Mouse (Mus musculus): ENCODE data around the gene Kif1b. TPM values are rescaled to one million over a fixed set of nuclear protein-coding genes. Genes with fewer than 3 reads are reported as not detected.
A peak's percentile ranks its signal among the peaks of the same experiment; 100 is the strongest.
"Not testable (repeated sequence)": the region's sequence is repeated elsewhere in the genome, so short reads cannot be mapped to it uniquely, and the experiment has no call there.

The Kif1b gene
- total and polyA plus RNA-seq, 3 experiments = 10.0 to 27.6 (median 17.0) TPM

DNA sequence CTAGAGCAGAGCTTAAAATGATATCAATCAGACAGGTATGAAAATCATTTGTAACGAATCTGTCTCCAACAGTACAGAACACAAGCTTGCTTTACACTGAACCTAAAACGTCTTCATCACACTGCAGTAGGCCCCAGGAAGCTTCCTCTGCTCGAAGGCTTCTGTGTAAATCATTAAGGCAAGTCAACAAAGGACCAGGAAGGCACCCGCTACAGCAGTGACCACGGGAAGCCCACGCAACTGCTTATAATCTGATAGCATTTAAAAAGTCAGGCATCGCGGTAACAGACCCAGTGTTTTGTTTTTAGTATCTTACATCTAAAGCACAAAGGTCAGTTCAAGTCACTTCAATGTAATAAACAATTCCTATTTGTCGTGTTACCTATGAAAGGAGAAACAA is 73.6 kb downstream of the Kif1b start:
- Histone ChIP-seq H3K4me1 (ENCODE audit: control insufficient read depth in 1 of 2, insufficient read depth in 2 of 2) (no peaks in the 10 kb centered on the region), H3K4me2 (ENCODE audit: insufficient read depth, low read depth, poor library complexity, severe bottlenecking) (no peak overlapping the region), H3K9me3 (replicated peaks; ENCODE audit: low read length) (no peaks in the 10 kb centered on the region), H3K27me3 (replicated peaks) (no peaks in the 10 kb centered on the region), H3K4me3 (replicated peaks in 1 of 3; ENCODE audit: low read depth in 2 of 3, low read length in 2 of 3, poor library complexity in 1 of 3) (no peak overlapping the region), H3K79me2 (replicated peaks; ENCODE audit: control insufficient read depth, extremely low read depth, insufficient read depth, poor library complexity, severe bottlenecking) (no peaks in the 10 kb centered on the region), H3K36me3 (replicated peaks in 1 of 2; ENCODE audit: control insufficient read depth in 1 of 2, insufficient read depth in 1 of 2, low read length in 1 of 2) (peaks cover 27 to 31% of the 10 kb centered on the region in 2 experiments), H3K9ac (ENCODE audit: insufficient read depth, low read depth) (no peak overlapping the region), H3K27ac (ENCODE audit: insufficient read depth, low read depth) (no peak overlapping the region)
- in situ Hi-C loops (cut with MboI; ENCODE audit: low pct_ligation_motif_present, low pct_unique_long_range_greater_than_20kb, low sequenced_read_pairs) = no loop called here
- dilution Hi-C loops (cut with MboI; ENCODE audit: extremely low pct_ligation_motif_present, extremely low pct_unique_long_range_greater_than_20kb, low sequenced_read_pairs) = no loop called here
- no peak for DNase-seq (ENCODE audit: extremely low read depth)
- TF ChIP-seq MAX (IDR thresholded peaks at IDR 0.05; ENCODE audit: low read length) = no peak
- TF ChIP-seq TBP (conservative IDR thresholded peaks at IDR 0.05; ENCODE audit: low read depth, low read length) = no peak
- TF ChIP-seq ELF1 (IDR thresholded peaks at IDR 0.05; ENCODE audit: low read depth, low read length) = no peak
- TF ChIP-seq SIN3A (IDR thresholded peaks at IDR 0.05; ENCODE audit: low read length) = no peak
- TF ChIP-seq RCOR1 (conservative IDR thresholded peaks at IDR 0.05; ENCODE audit: low read depth, low read length) = no peak
- TF ChIP-seq MXI1 (IDR thresholded peaks at IDR 0.05; ENCODE audit: low read depth, low read length) = no peak
- no peak for TF ChIP-seq RAD21 (IDR thresholded peaks at IDR 0.05; ENCODE audit: low read depth, low read length)
- TF ChIP-seq ZC3H11A (IDR thresholded peaks at IDR 0.05; ENCODE audit: low read depth, low read length) = no peak
- TF ChIP-seq MAZ (IDR thresholded peaks at IDR 0.05; ENCODE audit: low read depth, low read length) = no peak

DNA sequence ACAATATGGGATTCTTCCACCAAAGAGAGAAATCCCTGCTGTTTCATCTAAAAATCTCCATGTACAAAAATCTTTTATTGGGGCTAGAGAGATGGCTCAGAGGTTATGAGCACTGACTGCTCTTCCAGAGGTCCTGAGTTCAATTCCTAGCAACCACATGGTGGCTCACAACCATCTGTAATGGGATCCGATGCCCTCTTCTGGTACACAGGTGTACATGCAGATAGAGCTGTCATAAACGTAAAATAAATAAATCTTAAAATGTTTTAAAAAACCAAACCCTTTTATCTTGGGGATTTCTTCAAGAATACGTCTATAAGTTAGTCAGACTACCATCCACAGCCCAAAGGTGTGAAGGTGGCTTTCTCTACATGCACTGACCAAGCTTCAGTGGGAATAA is 78.8 kb downstream of the Kif1b start:
- TF ChIP-seq CTCF (conservative IDR thresholded peaks at IDR 0.05 in 1 of 2, IDR thresholded peaks at IDR 0.05 in 1 of 2; ENCODE audit: low read depth in 2 of 2, low read length in 2 of 2) = peak in 1 of 2 experiments; percentile 18; a peak in 1 of 4 replicates

DNA sequence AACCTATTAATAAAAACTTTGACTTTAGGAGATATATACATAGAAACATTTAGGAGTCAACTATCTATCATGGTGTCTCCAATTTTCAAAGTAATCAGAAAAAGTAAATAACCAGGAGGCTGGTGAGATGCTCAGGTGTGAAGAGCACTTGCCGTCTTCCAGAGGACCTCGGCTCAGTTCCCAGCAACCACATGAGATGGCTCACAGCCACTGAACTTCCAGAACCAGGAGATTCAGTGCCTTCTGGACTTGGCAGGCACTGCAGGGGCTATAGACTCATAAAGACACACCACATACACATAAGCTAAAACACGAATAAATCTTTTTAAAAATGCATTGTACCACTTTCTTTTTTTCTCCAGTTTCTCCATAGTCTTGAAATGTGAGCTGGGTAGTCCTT is 79.2 kb downstream of the Kif1b start:
- Histone ChIP-seq H3K4me2 (ENCODE audit: insufficient read depth, low read depth, poor library complexity, severe bottlenecking) (no peak overlapping the region), H3K9me3 (replicated peaks; ENCODE audit: low read length) (peaks cover 6% of the 10 kb centered on the region), H3K4me1 (ENCODE audit: control insufficient read depth in 1 of 2, insufficient read depth in 2 of 2) (no peaks in the 10 kb centered on the region), H3K4me3 (replicated peaks in 1 of 3; ENCODE audit: low read depth in 2 of 3, low read length in 2 of 3, poor library complexity in 1 of 3) (no peak overlapping the region), H3K27ac (ENCODE audit: insufficient read depth, low read depth) (no peak overlapping the region), H3K9ac (ENCODE audit: insufficient read depth, low read depth) (no peak overlapping the region), H3K36me3 (replicated peaks in 1 of 2; ENCODE audit: control insufficient read depth in 1 of 2, insufficient read depth in 1 of 2, low read length in 1 of 2) (peaks cover 23 to 24% of the 10 kb centered on the region in 2 experiments), H3K79me2 (replicated peaks; ENCODE audit: control insufficient read depth, extremely low read depth, insufficient read depth, poor library complexity, severe bottlenecking) (no peaks in the 10 kb centered on the region), H3K27me3 (replicated peaks) (no peaks in the 10 kb centered on the region)
- no peak for TF ChIP-seq MAX (IDR thresholded peaks at IDR 0.05; ENCODE audit: low read length)
- no peak for TF ChIP-seq GABPA (IDR thresholded peaks at IDR 0.05; ENCODE audit: insufficient replicate concordance, low read depth, low read length)
- no peak for TF ChIP-seq ZKSCAN1 (IDR thresholded peaks at IDR 0.05; ENCODE audit: borderline replicate concordance, low read depth, low read length)
- no peak for TF ChIP-seq MYC (IDR thresholded peaks at IDR 0.05; ENCODE audit: low read depth, low read length)
- TF ChIP-seq JUND (conservative IDR thresholded peaks at IDR 0.05; ENCODE audit: low read depth, low read length) = no peak
- TF ChIP-seq ZC3H11A (IDR thresholded peaks at IDR 0.05; ENCODE audit: low read depth, low read length) = no peak
- no peak for TF ChIP-seq USF2 (conservative IDR thresholded peaks at IDR 0.05; ENCODE audit: low read depth, low read length)
- TF ChIP-seq POLR2A (IDR thresholded peaks at IDR 0.05; ENCODE audit: low read depth, low read length) = no peak
- TF ChIP-seq SIN3A (IDR thresholded peaks at IDR 0.05; ENCODE audit: low read length) = no peak
- TF ChIP-seq CTCF (conservative IDR thresholded peaks at IDR 0.05 in 1 of 2, IDR thresholded peaks at IDR 0.05 in 1 of 2; ENCODE audit: low read depth in 2 of 2, low read length in 2 of 2) = no peak
- no peak for TF ChIP-seq RCOR1 (conservative IDR thresholded peaks at IDR 0.05; ENCODE audit: low read depth, low read length)
- no peak for TF ChIP-seq MAZ (IDR thresholded peaks at IDR 0.05; ENCODE audit: low read depth, low read length)
- TF ChIP-seq POLR2AphosphoS2 (IDR thresholded peaks at IDR 0.05; ENCODE audit: low read depth, low read length) = no peak
- TF ChIP-seq ETS1 (conservative IDR thresholded peaks at IDR 0.05; ENCODE audit: low read depth, low read length) = no peak
- no peak for TF ChIP-seq RAD21 (IDR thresholded peaks at IDR 0.05; ENCODE audit: low read depth, low read length)
- no peak for TF ChIP-seq JUN (IDR thresholded peaks at IDR 0.05; ENCODE audit: insufficient read depth, low read depth, low read length)
- dilution Hi-C loops (cut with MboI; ENCODE audit: extremely low pct_ligation_motif_present, extremely low pct_unique_long_range_greater_than_20kb, low sequenced_read_pairs) = no loop called here
- in situ Hi-C loops (cut with MboI; ENCODE audit: low pct_ligation_motif_present, low pct_unique_long_range_greater_than_20kb, low sequenced_read_pairs) = no loop called here
- no peak for DNase-seq (ENCODE audit: extremely low read depth)

More for the DNA sequence above, 78.8 kb downstream of the Kif1b start:
- H3K9me3 ChIP-seq (replicated peaks; ENCODE audit: low read length); H3K79me2 ChIP-seq (replicated peaks; ENCODE audit: control insufficient read depth, extremely low read depth, insufficient read depth, poor library complexity, severe bottlenecking); H3K4me2 ChIP-seq (ENCODE audit: insufficient read depth, low read depth, poor library complexity, severe bottlenecking); DNase-seq (ENCODE audit: extremely low read depth); dilution Hi-C loops (cut with MboI; ENCODE audit: extremely low pct_ligation_motif_present, extremely low pct_unique_long_range_greater_than_20kb, low sequenced_read_pairs); H3K9ac ChIP-seq (ENCODE audit: insufficient read depth, low read depth); H3K4me3 ChIP-seq (replicated peaks in 1 of 3; ENCODE audit: low read depth in 2 of 3, low read length in 2 of 3, poor library complexity in 1 of 3); H3K4me1 ChIP-seq (ENCODE audit: control insufficient read depth in 1 of 2, insufficient read depth in 2 of 2); in situ Hi-C loops (cut with MboI; ENCODE audit: low pct_ligation_motif_present, low pct_unique_long_range_greater_than_20kb, low sequenced_read_pairs); H3K27me3 ChIP-seq (replicated peaks); H3K27ac ChIP-seq (ENCODE audit: insufficient read depth, low read depth): not testable (repeated sequence)
- H3K36me3 ChIP-seq (replicated peaks in 1 of 2; ENCODE audit: control insufficient read depth in 1 of 2, insufficient read depth in 1 of 2, low read length in 1 of 2) = peaks cover 22 to 23% of the 10 kb centered on the region in 2 experiments
